Mouse (Mus musculus): Measurements from ENCODE around the gene Rab36.
"Not testable (repeated sequence)": the region's sequence is repeated elsewhere in the genome, so short reads cannot be mapped to it uniquely, and the experiment has no call there.

Rab36 gene

GRCm38 (mm10) chr10:75036883-75037379, at the start of gene Rab36:
Rab36 (plus strand) TSS chr10:75037058.
- DNase-seq = peak; percentile 93 to 97

DNA sequence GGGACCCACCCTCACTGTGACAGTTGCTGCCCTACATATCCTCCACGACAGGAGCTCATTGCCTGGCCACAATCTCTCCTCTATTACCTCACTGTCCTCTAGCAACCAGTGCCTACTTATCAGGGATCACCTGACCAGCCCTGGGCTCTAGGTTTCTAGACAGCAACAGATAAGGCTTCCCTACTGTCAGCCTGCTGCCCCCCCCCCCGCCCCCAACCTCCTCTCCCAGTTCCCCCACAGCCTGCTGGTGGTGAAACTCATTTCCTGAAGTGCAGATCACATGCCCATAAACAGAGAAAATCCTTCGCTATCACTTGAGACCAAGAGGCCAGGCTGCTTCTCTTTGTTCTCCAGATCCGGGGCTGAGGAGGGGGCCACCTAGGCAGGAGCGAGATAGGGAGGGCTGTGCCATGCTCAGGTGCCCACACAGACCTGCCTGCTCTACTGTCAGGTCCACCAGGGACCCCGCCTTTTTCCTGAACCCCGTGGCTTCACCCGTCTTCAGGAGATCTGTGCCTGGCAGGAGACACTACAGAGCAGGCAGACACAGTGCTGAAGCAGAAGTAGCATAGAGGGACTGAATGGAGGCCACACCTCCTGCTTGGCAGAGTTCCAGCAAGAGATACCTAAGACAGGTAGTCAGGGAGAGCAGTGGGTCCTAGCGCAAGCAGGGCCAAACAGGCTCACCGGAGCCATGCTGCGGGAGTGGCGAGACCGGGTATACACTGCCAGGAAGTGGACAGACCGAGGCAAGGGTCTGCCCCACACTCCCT, 49.0 kb upstream of the Rab36 start:
- no peak for DNase-seq

GRCm38 (mm10) chr10:74989814-74990213, 47.0 kb upstream of the Rab36 start:
- DNase-seq = no peak

GRCm38 (mm10) chr10:74990584-74991322, 46.1 kb upstream of the Rab36 start:
- peak; percentile 40 to 69 for DNase-seq

GRCm38 (mm10) chr10:74994863-74995262, 42.0 kb upstream of the Rab36 start:
- DNase-seq = no peak

DNA sequence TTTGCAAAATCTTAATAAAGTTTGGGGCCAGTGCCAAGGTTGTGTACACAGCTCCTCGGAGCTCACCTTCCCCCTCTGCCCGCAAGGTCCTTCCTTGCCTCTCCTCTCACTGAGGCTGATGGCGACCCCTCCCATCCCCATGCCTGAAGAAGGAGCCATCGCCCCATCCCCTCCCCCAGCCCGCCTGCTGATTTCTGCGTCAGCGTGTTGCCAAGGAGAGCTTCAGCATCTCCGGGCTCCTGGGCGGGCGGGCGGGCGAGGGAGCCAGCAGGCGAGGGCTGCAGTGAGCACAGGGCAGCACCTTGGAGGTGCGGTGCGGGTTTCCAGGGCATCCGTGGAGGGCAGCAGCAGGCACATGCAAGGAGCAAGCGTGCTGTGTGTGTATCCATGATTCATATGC, 41.5 kb upstream of the Rab36 start:
- DNase-seq = no peak

DNA sequence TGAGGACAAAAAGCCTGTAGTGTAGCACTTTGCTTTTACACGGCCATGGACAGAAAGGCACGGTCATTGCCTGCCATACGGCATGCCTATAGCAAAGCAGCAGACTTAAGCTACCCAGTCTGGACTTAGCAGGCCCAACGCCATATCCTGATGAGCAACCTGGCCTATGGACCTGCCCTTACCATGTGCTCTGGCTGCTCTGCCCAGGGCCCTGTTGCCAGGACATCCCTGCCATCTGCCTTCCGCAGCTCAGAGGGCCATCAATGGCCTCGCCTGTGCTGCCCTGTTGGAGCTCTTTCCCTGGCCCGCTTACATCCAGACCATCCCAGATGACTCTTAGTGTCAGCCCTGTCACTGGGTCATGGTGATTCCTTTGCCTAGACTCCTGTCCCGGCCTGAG, 35.5 kb upstream of the Rab36 start:
- no peak for DNase-seq

DNA sequence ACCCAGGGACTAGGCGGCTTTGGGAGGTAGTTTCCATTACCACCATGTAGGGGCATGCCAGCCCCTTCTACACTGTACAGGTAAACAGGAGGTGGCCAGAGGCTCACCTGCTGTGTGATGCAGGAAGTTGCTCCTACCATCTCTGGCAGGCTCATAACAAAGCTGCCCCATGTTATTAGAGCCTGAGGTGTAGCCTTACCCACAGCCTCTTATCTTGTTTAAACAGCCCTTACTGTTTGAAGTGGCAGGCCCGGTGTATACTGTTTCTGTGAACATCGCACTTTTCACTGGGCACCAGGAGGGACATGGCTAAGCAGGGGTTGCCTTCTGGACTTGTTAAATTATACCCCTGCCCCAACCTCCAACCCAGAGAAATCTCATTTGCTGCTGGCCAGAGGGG, 32.8 kb upstream of the Rab36 start:
- DNase-seq = peak in 1 of 2 experiments; percentile 12

GRCm38 (mm10) chr10:75006889-75007662, 29.8 kb upstream of the Rab36 start:
- DNase-seq = no peak

GRCm38 (mm10) chr10:75010704-75011103, 26.2 kb upstream of the Rab36 start:
- DNase-seq = no peak

DNA sequence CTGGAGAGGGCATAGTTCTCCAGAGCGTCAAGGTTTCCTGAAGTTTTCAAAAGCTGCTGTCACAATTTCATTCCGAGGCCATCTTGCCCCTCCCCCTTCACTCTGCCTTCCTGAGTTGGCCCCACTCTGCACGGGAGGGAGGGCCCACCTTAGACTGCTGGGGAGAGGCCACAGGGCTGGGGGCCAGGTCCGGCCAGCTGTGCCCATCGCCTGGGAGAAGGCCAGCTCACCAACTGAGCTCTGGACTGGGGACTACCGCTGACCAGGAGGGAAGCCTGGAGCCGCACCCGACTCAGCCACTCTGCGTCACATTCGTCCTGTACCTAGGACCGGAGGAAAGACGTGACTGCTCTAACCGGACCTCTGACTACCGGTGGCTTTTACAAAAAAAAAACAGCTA, 21.4 kb upstream of the Rab36 start:
- no peak for DNase-seq

DNA sequence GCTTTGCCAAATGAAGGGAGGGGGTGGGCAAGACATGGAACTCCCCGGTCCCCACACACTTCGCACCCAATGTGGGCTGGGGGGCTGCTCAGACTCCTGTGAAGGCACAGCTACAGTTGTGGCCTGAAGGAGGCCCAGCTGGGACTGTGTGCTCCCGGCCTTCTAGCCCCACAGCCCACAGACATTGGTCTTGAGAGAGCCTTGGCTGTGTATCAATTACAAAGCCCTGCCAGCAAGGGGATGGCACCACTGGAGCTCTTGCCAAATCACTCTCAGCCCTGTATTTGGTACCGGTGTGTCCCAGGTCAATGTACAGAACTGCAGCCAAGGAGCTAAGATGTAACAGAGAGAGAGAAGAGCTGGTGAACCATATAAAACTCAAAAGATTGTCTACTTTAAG, 20.4 kb upstream of the Rab36 start:
- no peak for DNase-seq

- no peak for DNase-seq
Measured at GRCm38 (mm10) chr10:75020271-75020670, 16.6 kb upstream of the Rab36 start.

DNA sequence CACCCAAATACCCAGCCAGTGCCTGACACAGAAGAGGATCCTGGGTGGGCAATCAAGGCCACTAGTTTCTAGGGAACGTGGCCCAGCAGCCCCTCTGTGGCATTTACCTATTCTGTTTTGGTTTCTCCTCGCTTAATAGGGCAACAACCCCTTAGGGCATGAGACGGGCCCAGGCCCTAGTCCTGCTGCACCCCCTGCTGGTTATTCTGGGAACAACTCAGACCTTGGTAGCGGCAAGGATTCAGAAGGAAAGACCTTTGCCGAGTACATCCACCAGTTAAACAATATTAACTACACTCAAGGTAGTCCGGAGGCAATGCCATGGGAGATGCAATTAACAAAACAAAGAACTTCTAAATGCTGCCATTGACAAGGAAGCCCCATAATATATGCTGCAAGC, 15.7 kb upstream of the Rab36 start:
- DNase-seq = peak; percentile 44 to 78

- DNase-seq = no peak
Measured at GRCm38 (mm10) chr10:75026491-75026890, 10.4 kb upstream of the Rab36 start.

DNA sequence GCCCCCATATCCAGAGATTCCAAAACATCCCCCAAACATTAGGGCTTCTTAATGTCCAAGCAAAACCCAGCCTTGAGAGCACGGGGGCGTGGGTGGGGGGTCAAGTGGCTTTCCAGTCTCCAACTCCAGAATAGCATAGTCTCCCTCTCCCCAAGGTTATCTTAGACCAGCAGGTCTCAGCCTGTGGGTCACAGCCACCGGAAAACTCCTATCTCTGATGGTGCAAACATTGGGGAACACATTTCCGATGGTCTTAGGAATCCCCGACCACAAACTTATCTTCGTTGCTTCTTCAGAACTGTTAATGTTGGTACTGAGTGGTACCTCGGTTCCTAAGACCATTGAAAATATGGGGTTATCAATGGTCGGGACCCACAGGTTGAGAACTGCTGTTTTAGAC, 8.1 kb upstream of the Rab36 start:
- no peak for DNase-seq

DNA sequence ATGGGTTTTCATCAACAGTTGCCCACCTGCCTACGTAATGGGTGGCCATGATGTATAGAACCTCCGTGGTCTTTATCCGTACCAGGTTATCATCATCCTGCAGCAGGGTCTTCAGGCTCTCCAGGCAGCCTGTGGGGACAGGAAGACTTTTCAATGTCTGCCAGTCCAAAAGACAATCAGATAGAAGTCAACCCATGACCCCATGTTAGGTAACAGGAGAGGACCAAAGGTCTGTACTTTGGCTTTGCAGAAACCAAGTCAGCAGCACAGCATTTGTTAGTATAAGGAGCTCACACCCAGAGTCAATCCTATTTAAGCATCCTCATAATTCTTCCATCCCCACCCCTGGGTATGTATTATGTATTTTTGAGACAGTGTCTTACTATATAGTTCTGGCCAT, 7.2 kb upstream of the Rab36 start:
- DNase-seq = no peak

DNA sequence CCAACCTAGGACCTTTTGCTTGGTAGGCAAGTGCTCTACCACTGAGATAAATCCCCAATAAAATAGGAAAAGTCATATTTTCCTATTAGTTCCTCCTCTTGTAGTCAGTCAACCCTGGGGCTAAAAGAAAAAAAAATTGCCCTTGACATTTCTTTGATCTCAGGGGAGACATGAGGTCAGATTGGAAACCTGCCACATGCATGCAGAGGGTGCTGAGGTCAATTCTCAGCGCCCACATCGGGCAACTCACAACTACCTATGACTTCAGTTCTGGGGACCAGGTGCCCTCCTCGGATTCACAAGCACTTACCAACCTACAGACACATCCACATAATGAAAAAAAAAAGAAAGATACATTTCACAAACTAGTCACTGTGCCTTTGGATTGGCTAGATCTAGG, 6.6 kb upstream of the Rab36 start:
- no peak for DNase-seq

DNA sequence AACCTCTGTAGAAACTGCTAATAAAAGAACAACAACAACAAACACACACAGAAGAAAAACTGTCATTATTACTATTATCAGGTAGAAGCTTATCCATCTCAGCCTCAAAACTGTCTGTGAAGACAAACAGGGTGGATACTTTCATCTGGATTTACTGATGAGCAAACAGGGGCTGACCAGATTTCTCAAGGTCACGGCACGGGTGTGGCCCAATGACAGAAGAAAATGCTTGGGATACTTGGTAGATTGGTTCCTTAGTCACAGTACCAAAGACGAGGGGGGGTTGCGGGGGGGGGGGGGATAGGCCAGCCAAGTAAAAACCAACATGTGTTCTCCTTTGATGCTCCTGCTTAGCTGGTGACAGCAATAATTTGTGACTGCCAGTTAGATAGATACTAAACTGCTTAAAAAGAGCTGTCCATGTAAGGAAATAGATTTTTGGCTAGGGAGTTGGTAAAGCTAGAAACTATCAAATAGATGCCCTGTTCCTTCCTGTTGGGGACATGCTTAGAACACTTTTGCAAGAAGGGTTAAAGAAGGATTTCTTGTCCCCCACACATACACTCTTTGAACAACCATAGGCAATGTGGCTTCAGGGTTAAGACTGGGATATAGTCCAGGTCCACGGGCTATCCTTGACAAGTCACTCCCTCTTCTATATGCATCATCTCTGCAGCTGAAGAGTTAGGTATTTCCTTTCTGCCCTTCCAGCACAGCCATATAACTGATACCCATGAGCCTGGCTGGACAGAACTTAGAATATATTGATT, 5.3 kb upstream of the Rab36 start:
- DNase-seq = no peak

- DNase-seq = peak; percentile 63 to 71
Measured at GRCm38 (mm10) chr10:75032395-75032794, 4.5 kb upstream of the Rab36 start, which contains the start of gene Rsph14. Rsph14 (minus strand) TSS chr10:75032586.

DNA sequence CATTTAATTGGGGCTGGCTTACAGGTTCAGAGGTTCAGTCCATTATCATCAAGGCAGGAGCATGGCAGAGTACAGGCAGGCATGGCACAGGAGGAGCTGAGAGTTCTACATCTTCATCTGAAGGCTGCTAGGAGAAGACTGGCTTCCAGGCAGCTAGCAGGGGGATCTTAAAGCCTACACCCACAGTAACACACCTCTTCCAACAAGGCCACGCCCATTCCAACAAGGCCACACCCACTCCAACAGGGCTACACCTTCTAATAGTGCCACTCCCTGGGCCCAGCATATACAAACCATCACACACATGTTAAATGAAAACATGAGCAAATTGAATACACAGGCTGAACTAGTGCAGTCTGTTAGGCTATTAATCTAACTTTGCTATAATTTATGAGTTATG, 5.2 kb downstream of the Rab36 start:
- not testable (repeated sequence) for DNase-seq

DNA sequence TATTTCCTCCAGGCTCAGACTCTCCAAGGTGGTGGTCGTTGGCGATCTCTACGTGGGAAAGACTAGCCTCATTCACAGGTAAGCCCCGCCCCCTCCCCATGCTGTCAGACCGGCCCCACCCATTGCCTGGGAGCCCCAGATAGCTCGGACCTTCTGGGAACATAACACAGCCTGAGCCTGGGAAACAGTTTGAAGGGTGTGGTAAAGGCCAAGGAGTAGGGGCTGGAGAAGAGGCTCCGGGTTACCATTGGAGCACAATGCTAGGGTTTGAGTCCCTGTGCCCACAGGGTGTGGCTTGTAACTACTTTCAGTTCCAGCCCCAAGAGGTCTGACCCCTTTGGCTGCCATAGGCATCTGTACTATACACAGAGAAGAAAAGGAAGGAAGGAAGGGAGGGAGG, 7.6 kb downstream of the Rab36 start:
- DNase-seq = no peak

- DNase-seq = no peak
Measured at GRCm38 (mm10) chr10:75045831-75046230, 9.0 kb downstream of the Rab36 start.

All from lung, postnatal 4 days (tissue).